Mouse (Mus musculus) G1E (cell line): ENCODE results near the gene Jmjd8. TPM values are rescaled to one million over a fixed set of nuclear protein-coding genes. Genes with fewer than 3 reads are reported as not detected.
"Not testable (repeated sequence)": the region's sequence is repeated elsewhere in the genome, so short reads cannot be mapped to it uniquely, and the experiment has no call there.

Source experiments
- ATAC-seq: 2 replicates; pipeline ENCODE4 v1.8.0; 2016; ENCODE audit warnings: mild to moderate bottlenecking; ENCODE audit not compliant: insufficient number of reproducible peaks, poor library complexity, low FRiP score, severe bottlenecking; ENCODE audit errors: extremely low read depth
- DNase-seq: peaks from one replicate; pipeline ENCODE4 v3.0.0; 2012; ENCODE audit warnings: low spot score
- H3K27me3 ChIP-seq: 2 replicates; pipeline ENCODE4 v1.6.1; 2012; ENCODE audit warnings: mild to moderate bottlenecking, low read length, inconsistent platforms; ENCODE audit not compliant: insufficient read depth
- H3K36me3 ChIP-seq: replicated peaks from 2 replicates; pipeline ENCODE3; 2012; ENCODE audit warnings: mild to moderate bottlenecking, inconsistent platforms
- H3K4me1 ChIP-seq: 2 replicates; pipeline ENCODE4 v1.6.1; 2012; ENCODE audit warnings: low read depth, low read length, inconsistent platforms, mixed read lengths; ENCODE audit not compliant: insufficient read depth
- H3K4me3 ChIP-seq: 2 replicates; pipeline ENCODE4 v1.5.1; 2012; ENCODE audit warnings: low read depth, mild to moderate bottlenecking, inconsistent platforms, low read length, moderate library complexity, mixed read lengths
- H3K9me3 ChIP-seq: replicated peaks from 2 replicates; pipeline ENCODE4 v1.6.1; 2012; ENCODE audit warnings: inconsistent platforms
- CTCF ChIP-seq: IDR thresholded peaks from 2 replicates; pipeline ENCODE4 v1.5.1; 2012; ENCODE audit warnings: low read depth, low read length, inconsistent platforms, mixed read lengths
- GATA1 ChIP-seq: IDR thresholded peaks from 2 replicates; pipeline ENCODE4 v1.6.1; 2012; ENCODE audit warnings: borderline replicate concordance, low read length, inconsistent platforms, mixed read lengths
- GATA2 ChIP-seq: IDR thresholded peaks from 2 replicates; pipeline ENCODE4 v1.6.1; 2012; ENCODE audit warnings: low read depth, low read length, inconsistent platforms, borderline replicate concordance
- POLR2AphosphoS5 ChIP-seq: IDR thresholded peaks from 2 replicates; pipeline ENCODE4 v1.6.1; 2012; ENCODE audit warnings: low read depth, low read length, inconsistent platforms; ENCODE audit not compliant: insufficient replicate concordance
- TAL1 ChIP-seq: conservative IDR thresholded peaks from 2 replicates; pipeline ENCODE4 v1.6.1; 2012; ENCODE audit warnings: low read depth, low read length, inconsistent platforms, mixed read lengths
- polyA plus RNA-seq: library from polyadenylated mRNA; stranded (reverse); fragments of >175 nt; gene quantifications from 2 replicates; pipeline ENCODE4 v1.2.3, GENCODE M21; 2012
- total RNA-seq, 2 experiments: library from RNA; stranded (forward) in 1 of 2; stranded (reverse) in 1 of 2; fragments of 200-1000 nt in 1 of 2; fragments of >200 nt in 1 of 2; fragmentation: Nextera tagmentation in 1 of 2; gene quantifications; 2 replicates each; pipeline ENCODE4 v1.2.3; 2014 to 2017

The Jmjd8 gene
- total and polyA plus RNA-seq, 3 experiments = 0.11 to 1.9 (median 0.90) TPM

DNA sequence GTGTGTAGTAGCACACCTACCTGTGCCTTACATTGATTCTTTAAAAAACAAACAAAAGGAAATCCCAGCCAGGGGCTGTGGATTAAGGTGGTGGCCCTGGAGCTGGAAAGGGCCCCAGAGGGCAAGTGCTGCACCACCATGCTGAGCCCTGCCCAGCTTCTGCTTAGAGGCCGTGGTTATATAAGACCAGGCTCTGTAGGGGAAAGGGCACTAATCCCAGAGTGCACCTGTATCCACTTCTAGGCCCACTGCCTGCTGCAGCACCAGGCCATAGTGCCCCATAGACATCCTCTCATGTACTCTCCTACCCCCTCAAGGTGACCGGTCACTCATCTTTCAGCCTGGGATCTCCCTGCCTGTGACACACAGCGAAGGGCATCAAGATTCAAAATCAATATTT, 37.5 kb downstream of the Jmjd8 start:
- Histone ChIP-seq H3K9me3 (no peaks in the 10 kb centered on the region), H3K4me3 (no peak overlapping the region), H3K4me1 (peaks cover 47% of the 10 kb centered on the region), H3K36me3 (peaks cover 39% of the 10 kb centered on the region), H3K27me3 (no peaks in the 10 kb centered on the region; the same call in 1 of the 2 replicates)
- TF ChIP-seq GATA1 (no peak), GATA2 (no peak), CTCF (no peak), POLR2AphosphoS5 (no peak), TAL1 (no peak)
- no peak for DNase-seq
- ATAC-seq = no peak

DNA sequence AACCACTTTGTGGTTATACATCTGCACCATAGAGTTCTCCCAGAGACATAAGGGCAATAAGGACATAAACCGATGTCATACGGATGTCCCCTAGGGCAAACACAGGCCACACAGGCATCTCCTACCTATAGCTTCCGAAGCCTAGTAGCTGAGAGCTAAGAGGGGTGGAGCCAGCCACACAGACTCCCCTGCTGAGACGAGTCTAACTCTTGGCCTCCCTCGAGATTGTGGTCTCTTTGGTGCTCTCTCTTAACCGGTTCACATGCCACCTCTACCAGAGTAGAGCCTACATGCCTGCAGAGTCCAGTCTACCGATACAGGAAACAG, 38.8 kb downstream of the Jmjd8 start:
- ATAC-seq = peak; percentile 4; the same call in 1 of the 2 replicates
- H3K36me3 ChIP-seq = peaks cover 39% of the 10 kb centered on the region
- peak; percentile 45 for DNase-seq
- no peak for TF ChIP-seq TAL1
- TF ChIP-seq GATA1 = no peak
- no peak for TF ChIP-seq GATA2
- no peak for TF ChIP-seq CTCF
- no peak for TF ChIP-seq POLR2AphosphoS5
- peaks cover 39% of the 10 kb centered on the region for H3K4me1 ChIP-seq
- H3K9me3 ChIP-seq = no peaks in the 10 kb centered on the region
- peak overlapping the region; percentile 83; the same call in 1 of the 2 replicates for H3K4me3 ChIP-seq
- no peaks in the 10 kb centered on the region; the same call in 1 of the 2 replicates for H3K27me3 ChIP-seq

DNA sequence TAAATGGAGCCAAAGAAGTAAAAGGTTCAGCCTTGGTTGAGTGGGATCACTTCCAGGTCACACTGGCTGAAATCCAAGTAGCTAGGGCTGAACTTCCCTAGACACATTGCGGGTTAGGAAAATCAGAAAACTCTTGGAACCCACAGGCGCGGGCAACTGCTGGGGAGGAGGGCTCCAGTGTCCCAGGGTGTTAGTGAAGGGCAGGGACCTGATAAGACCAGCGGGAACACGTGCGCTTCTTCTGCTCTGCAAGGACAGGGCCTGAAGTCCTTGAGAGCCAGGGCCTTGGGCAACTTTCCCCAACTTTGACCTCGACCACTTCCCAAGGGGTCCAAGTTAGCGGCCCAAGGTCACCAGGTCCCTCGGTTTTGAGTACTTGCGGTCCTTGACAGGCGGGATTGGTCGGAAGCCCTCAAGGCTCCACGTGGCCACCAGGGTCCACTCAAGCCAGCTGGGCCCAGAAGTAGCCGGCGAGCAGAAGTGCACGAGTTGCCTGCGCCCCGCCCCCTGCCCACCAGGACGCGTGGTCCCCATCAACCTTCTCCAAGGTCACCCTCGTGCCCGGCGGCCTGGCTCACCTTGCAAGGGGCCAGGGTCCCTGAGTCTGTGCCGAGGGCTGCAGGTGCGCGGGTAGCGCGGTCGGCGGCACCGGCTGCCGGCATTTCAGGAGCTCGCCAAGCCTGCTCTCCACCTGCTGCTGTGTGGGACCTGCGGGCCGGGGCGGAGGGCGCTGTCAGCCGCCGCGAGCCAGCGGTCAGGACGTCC, 39.4 kb downstream of the Jmjd8 start:
- H3K4me3 ChIP-seq = peak overlapping the region; percentile 83
- no peak for ATAC-seq
- H3K9me3 ChIP-seq = no peaks in the 10 kb centered on the region
- peaks cover 37% of the 10 kb centered on the region for H3K36me3 ChIP-seq
- no peak for DNase-seq
- H3K27me3 ChIP-seq = no peaks in the 10 kb centered on the region; the same call in 1 of the 2 replicates
- peaks cover 37% of the 10 kb centered on the region for H3K4me1 ChIP-seq
- TF ChIP-seq POLR2AphosphoS5 = no peak
- no peak for TF ChIP-seq GATA1
- no peak for TF ChIP-seq GATA2
- TF ChIP-seq CTCF = no peak
- TF ChIP-seq TAL1 = no peak

DNA sequence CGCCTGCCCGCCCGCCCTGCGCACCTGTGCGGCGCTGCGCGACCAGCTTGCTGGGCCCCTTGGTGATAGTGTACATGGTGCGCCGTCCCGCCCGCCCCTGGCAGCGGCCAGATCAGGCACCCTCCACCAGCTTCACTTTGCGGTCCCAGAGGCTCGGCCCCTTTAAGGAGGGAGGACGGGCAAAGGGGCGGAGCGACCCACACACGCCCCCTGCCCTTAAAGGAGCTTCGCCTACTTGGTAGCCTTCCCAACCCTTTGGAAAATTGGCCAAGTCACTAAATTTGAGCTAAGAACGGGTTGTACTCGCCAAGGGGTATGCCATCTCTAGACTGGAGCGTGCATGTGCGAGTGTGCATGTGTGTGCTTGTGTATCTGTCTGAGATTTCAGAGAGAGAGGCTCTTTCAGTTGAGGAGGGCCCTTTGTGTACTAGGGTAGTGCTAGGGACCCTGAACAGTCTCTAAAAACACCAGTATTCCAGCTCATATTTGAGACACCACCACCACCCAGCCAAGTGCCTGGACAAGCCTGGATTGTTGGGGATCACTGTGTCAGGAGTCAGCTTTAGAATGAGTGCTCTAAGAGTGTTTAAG, 40.0 kb downstream of the Jmjd8 start, which contains the start of gene Mcrip2:
Mcrip2 (minus strand) TSS at position 164 of the 591 bp plus-strand sequence.
- DNase-seq (peak; percentile 79), ATAC-seq (peak; percentile 60)
- TF ChIP-seq GATA1 (no peak), POLR2AphosphoS5 (no peak)
- Histone ChIP-seq H3K27me3 (no peaks in the 10 kb centered on the region; the same call in 1 of the 2 replicates), H3K4me3 (peak within 1 kb of the TSS; percentile 83), H3K9me3 (no peaks in the 10 kb centered on the region), H3K36me3 (peaks cover 32% of the 10 kb centered on the region), H3K4me1 (peaks cover 40% of the 10 kb centered on the region)

DNA sequence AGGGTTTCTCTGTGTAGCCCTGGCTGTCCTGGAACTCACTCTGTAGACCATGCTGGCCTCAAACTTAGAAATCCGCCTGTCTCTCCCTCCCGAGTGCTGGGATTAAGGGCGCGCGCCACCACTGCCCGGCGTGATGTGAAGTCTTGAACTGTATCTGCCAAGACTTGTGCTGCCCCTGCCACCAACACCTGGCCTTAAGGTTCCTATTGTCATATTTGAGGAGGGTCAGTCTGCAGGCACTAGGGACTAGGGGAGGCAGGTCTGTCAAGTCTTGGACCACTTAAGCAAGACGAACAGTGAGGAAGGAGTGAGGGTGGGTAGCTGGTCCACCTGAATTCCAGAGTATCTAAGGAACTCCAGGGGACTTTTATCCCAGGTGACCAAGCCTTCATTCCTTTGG, 40.8 kb downstream of the Jmjd8 start:
- Histone ChIP-seq H3K9me3 (no peaks in the 10 kb centered on the region), H3K4me1 (peaks cover 48% of the 10 kb centered on the region), H3K27me3 (no peaks in the 10 kb centered on the region; the same call in 1 of the 2 replicates), H3K4me3 (no peak overlapping the region), H3K36me3 (peaks cover 24% of the 10 kb centered on the region)
- DNase-seq (no peak), ATAC-seq (no peak)
- TF ChIP-seq TAL1 = no peak
- TF ChIP-seq CTCF = no peak
- no peak for TF ChIP-seq GATA1
- no peak for TF ChIP-seq GATA2
- no peak for TF ChIP-seq POLR2AphosphoS5

DNA sequence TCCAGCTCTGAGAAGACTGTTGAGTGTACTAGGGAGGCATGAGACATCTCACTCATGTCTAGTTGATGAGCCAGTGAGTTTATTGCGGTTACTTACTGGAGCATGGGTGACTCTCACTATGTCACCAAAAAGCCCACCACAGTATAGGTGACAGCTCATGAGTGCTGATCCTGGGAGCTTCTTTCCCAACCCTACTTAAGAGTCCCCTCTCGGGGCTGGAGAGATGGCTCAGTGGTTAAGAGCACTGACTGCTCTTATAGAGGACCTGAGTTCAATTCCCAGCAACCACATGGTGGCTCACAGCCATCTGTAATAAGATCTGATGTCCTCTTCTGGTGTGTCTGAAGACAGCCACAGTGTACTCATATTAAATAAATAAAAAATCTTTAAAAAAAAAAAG, 41.3 kb downstream of the Jmjd8 start:
- Histone ChIP-seq H3K4me3 (no peak overlapping the region), H3K27me3 (no peaks in the 10 kb centered on the region; the same call in 1 of the 2 replicates), H3K9me3 (no peaks in the 10 kb centered on the region), H3K4me1 (peaks cover 51% of the 10 kb centered on the region), H3K36me3 (peaks cover 20% of the 10 kb centered on the region)
- ATAC-seq (no peak), DNase-seq (no peak)
- TF ChIP-seq POLR2AphosphoS5 (no peak), TAL1 (no peak), CTCF (no peak), GATA2 (no peak), GATA1 (no peak)

DNA sequence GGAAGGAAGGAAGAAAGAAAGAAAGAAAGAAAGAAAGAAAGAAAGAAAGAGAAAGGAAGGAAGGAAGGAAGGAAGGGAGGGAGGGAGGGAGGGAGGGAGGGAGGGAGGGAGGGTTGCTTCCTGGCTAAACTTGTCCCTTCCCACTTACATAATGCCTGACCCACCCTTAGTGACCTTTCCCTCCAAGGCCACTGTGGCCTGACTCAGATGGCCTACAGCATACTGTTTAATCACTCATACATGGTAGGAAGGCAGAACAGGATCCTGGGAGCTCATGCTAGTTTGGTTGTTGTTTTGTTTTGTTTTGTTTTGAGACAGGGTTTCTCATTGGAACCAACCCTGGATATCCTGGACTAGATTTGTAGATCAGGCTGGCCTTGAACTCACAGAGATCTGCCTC, 42.9 kb downstream of the Jmjd8 start:
- not testable (repeated sequence) for H3K4me3 ChIP-seq, H3K36me3 ChIP-seq, H3K9me3 ChIP-seq, H3K27me3 ChIP-seq, ATAC-seq, DNase-seq
- H3K4me1 ChIP-seq = peaks cover 57% of the 10 kb centered on the region
